Mouse (Mus musculus) hindbrain, embryonic 13.5 days (tissue): ENCODE measurements around the gene Klhdc10. TPM values are rescaled to one million over a fixed set of nuclear protein-coding genes. Genes with fewer than 3 reads are reported as not detected.

Experiments used
- ATAC-seq: fragments of 200-750 bp; cut with Nextera tagmentation; 2 replicates; pipeline ENCODE4 v1.8.0; 2017; ENCODE audit warnings: moderate TSS enrichment; ENCODE audit not compliant: low FRiP score
- H3K27ac ChIP-seq: fragments of 300-500 bp; sonication (generic); 2 replicates; pipeline ENCODE4 v1.5.1; 2015; ENCODE audit warnings: inconsistent platforms, mild to moderate bottlenecking, moderate library complexity
- H3K27me3 ChIP-seq: fragments of 300-500 bp; sonication (generic); 2 replicates; pipeline ENCODE4 v1.6.1; 2015; ENCODE audit warnings: mild to moderate bottlenecking, inconsistent platforms
- H3K36me3 ChIP-seq: fragments of 300-500 bp; sonication (generic); 2 replicates; pipeline ENCODE4 v1.6.1; 2015; ENCODE audit warnings: mild to moderate bottlenecking, inconsistent platforms
- H3K4me1 ChIP-seq: fragments of 300-500 bp; sonication (generic); replicated peaks from 2 replicates; pipeline ENCODE4 v1.6.1; 2015; ENCODE audit warnings: inconsistent platforms
- H3K4me2 ChIP-seq: fragments of 300-500 bp; sonication (generic); 2 replicates; pipeline ENCODE4 v1.6.1; 2015; ENCODE audit warnings: inconsistent platforms, mild to moderate bottlenecking, moderate library complexity
- H3K4me3 ChIP-seq: fragments of 300-500 bp; sonication (generic); 2 replicates; pipeline ENCODE4 v1.5.1; 2015; ENCODE audit warnings: mild to moderate bottlenecking, inconsistent platforms
- H3K9ac ChIP-seq: fragments of 300-500 bp; sonication (generic); 2 replicates; pipeline ENCODE4 v1.6.1; 2015; ENCODE audit warnings: mild to moderate bottlenecking, inconsistent platforms
- H3K9me3 ChIP-seq: fragments of 300-500 bp; sonication (generic); 2 replicates; pipeline ENCODE4 v1.6.1; 2016; ENCODE audit warnings: inconsistent platforms
- WGBS: fragments of 180-500 bp; shearing (Covaris S2); methylation state at CpG from one replicate; pipeline ENCODE4 v1.1.7; 2015; 5-methylcytosine and 5-hydroxymethylcytosine counted together
- polyA plus RNA-seq: library from polyadenylated mRNA; unstranded; fragments of >200 nt; fragmentation: Nextera tagmentation; extraction: Ambion mirVana; gene quantifications from 2 replicates; pipeline ENCODE4 v1.2.1, GENCODE M21; 2015

The Klhdc10 gene
- polyA plus RNA-seq, 1 experiment from 2014 or later: 32.9 TPM

DNA sequence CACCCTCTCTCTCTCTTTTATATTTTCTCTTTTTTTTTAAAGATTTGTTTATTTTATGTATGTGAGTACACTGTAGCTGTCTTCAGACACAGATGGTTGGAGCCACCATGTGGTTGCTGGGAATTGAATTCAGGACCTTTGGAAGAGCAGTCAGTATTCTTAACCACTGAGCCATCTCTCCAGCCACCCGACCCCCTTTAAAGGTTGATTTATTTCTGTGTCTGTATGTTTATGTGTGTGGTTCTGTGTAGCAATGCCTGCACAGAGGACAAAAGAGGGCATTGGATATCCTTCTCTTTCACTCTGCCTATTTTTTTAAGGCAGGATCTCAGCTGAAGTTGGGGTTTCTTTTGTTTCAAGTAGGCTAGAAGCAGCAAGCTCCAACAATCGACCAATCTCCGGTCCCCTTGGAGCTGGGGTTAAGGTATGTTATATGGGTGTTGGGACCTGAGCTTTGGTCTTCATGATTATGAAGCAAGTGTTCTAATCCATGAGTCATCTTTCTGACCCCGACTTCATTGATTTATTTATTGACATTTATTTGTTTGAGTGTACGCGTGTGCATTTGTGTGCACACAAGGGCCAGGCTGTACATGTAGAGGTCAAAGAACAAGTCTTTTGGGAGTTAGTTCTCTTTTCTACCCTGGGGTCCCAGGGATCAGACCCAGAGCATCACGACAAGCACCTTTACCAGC lies 7.9 kb downstream of the Klhdc10 start:
- Histone ChIP-seq H3K27ac (no peak overlapping the region), H3K4me2 (no peak overlapping the region), H3K9me3 (peaks cover 3% of the 10 kb centered on the region; the same call in 1 of the 2 replicates), H3K4me3 (no peak overlapping the region), H3K36me3 (no peaks in the 10 kb centered on the region), H3K27me3 (no peaks in the 10 kb centered on the region), H3K4me1 (peaks cover 7% of the 10 kb centered on the region), H3K9ac (no peak overlapping the region)
- WGBS: 87% methylated on average over 7 of the region's 7 CpGs
- no peak for ATAC-seq

DNA sequence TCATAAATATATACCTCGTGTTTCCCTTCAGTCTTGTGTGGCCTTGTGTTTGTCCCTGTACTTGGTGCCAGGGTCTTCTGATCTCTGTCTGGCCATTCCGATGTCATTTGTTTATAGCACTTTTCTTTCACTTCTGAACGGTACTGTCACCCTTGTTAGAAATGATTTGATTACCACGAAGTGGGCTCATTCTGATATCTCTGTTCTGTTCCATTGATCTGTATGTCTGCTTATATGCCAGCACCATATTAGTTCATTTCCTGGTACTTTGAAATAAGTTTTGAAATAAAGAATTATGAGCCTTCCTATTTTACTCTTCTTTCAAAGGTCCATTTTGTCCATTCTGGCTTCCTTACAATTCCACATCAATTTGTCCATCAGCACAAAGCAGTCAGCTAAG lies 9.6 kb downstream of the Klhdc10 start:
- H3K9ac ChIP-seq: no peak overlapping the region
- H3K4me2 ChIP-seq: no peak overlapping the region
- H3K36me3 ChIP-seq: no peaks in the 10 kb centered on the region
- 91% methylated on average over 4 of the region's 4 CpGs for WGBS
- H3K4me3 ChIP-seq: no peak overlapping the region
- H3K27me3 ChIP-seq: no peaks in the 10 kb centered on the region
- no peak for ATAC-seq
- no peak overlapping the region for H3K27ac ChIP-seq
- peaks cover 3% of the 10 kb centered on the region; the same call in 1 of the 2 replicates for H3K9me3 ChIP-seq
- no peaks in the 10 kb centered on the region for H3K4me1 ChIP-seq

DNA sequence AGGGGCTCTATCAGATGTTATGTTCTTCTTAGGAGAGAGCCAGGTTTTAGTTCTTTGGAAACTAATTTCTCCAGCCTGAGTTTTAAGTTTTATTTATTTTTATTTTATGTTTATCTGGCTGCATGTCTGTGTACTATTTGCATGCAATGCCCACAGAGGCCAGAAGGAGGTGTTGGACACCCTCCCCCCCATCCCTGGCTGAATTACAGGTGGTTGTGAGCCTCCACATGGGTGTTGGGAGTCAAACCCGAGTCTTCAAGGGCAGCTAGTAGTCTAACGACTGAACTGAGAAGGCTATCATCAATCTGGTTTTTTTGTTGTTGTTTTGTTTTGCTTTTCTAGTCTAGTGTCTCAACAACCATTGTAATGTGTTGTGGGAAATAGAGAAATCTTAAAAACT lies 14.5 kb downstream of the Klhdc10 start:
- ATAC-seq: no peak
- Histone ChIP-seq H3K9me3 (no peaks in the 10 kb centered on the region), H3K4me3 (no peak overlapping the region), H3K4me2 (no peak overlapping the region), H3K9ac (no peak overlapping the region), H3K27ac (no peak overlapping the region), H3K4me1 (no peaks in the 10 kb centered on the region), H3K27me3 (no peaks in the 10 kb centered on the region), H3K36me3 (peaks cover 5% of the 10 kb centered on the region; the same call in 1 of the 2 replicates)
- WGBS: 96% methylated on average over 2 of the region's 2 CpGs

DNA sequence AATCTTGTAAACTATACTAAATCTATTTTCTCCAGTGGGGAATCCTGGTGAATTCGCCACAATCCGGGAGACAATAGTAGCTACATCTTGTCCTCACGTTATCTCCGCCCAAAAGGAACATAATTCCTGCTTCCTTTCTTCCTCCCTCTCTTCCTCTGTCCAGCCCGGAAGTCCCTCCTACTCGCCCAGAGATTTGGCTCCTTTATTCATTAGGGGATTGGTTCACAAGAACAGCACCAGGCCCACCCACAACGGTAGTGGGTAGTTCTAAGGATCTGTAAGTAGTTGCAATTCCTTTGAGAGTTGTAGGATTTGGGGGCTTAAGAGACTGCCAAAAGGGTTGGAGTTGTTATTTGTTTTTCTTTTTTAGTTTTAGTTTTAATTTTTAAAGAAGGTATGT lies 15.1 kb downstream of the Klhdc10 start:
- Histone ChIP-seq H3K27me3 (no peaks in the 10 kb centered on the region), H3K4me1 (no peaks in the 10 kb centered on the region), H3K4me3 (no peak overlapping the region), H3K9ac (no peak overlapping the region), H3K27ac (no peak overlapping the region), H3K9me3 (no peaks in the 10 kb centered on the region), H3K4me2 (no peak overlapping the region), H3K36me3 (peaks cover 11% of the 10 kb centered on the region; the same call in 1 of the 2 replicates)
- WGBS: 88% methylated on average over 7 of the region's 7 CpGs
- no peak for ATAC-seq

DNA sequence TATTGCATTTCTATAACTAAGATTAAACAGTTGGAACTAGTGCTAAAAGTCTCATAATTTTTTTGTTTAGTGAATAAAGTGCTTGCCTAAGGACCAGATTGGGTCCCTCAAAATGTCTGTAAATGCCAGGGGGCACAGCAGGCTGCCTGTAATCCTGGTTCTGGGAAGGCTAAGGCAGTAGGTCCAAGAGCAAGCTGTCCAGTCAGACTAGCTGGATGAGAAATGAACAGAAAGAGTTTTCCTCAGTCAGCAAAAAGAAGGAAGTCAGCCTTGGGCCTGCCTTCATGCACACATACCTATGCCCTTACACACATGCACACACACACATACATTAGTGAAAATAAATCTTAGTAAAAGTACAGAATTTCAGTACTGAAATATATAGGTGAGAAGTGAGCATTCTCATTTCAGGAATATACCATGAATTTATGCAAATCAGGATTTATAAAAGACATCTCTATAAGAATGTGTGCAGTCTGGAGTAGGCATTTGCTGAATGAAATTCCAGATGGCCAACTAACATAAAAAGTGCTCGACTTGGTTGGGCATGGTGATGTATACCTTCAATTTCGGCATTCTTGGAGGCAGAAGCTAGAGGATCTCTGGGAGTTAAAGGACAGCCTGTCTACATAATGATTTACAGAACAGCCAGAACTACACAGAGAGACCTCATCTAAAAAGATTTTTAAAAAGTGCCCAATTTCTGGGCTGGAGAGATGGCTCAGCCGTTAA lies 31.0 kb downstream of the Klhdc10 start:
- Histone ChIP-seq H3K4me3 (no peak overlapping the region), H3K27me3 (no peaks in the 10 kb centered on the region), H3K27ac (no peak overlapping the region), H3K36me3 (no peaks in the 10 kb centered on the region), H3K9ac (no peak overlapping the region), H3K4me1 (no peaks in the 10 kb centered on the region), H3K9me3 (no peaks in the 10 kb centered on the region), H3K4me2 (no peak overlapping the region)
- 81% methylated on average over 3 of the region's 3 CpGs for WGBS
- no peak for ATAC-seq

DNA sequence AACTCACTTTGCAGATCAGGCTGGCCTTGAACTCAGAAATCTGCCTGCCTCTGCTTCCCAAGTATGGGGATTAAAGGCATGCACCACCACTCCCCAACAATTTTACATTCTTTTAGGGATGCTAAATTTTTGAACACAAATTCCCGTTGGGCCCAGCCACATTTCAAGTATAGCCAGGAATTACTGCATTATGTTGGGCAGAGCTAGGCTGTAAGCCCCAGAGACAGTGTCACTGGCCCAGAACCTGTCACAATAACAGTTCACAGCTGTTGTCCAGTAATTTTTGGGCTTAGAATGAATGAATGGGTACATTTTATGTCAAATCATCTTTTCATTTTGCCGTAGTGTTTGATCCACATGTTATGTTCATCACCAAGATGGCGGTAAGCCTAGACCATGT lies 34.8 kb downstream of the Klhdc10 start:
- Histone ChIP-seq H3K4me2 (no peak overlapping the region), H3K4me3 (no peak overlapping the region), H3K9me3 (no peaks in the 10 kb centered on the region), H3K27ac (no peak overlapping the region), H3K4me1 (no peaks in the 10 kb centered on the region), H3K27me3 (no peaks in the 10 kb centered on the region), H3K9ac (no peak overlapping the region), H3K36me3 (peaks cover 17% of the 10 kb centered on the region)
- 96% methylated on average over 3 of the region's 3 CpGs for WGBS
- no peak for ATAC-seq

DNA sequence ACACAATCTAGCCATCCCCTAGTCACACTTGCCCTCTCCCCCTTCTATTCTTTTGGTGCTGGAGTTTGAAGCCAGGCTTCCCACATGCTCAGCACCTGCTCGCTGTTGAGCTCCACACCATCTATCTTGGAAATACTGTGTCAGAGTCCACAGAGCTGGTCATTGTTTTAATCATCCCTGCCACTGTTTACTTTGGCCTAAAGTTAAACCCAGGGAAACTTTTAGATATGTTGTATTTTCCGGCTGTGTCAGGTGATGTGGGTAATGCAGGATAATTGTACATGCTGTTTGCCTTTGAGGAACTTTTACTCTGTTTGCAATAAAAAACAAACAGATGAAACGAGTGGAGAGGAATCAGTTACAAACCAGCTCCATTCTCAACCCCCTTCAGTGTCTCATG lies 35.4 kb downstream of the Klhdc10 start:
- no peaks in the 10 kb centered on the region for H3K27me3 ChIP-seq
- H3K4me3 ChIP-seq: no peak overlapping the region
- 79% methylated on average over 3 of the region's 3 CpGs for WGBS
- no peak for ATAC-seq
- peaks cover 22% of the 10 kb centered on the region for H3K36me3 ChIP-seq
- H3K9me3 ChIP-seq: no peaks in the 10 kb centered on the region
- no peaks in the 10 kb centered on the region for H3K4me1 ChIP-seq
- H3K27ac ChIP-seq: no peak overlapping the region
- H3K9ac ChIP-seq: no peak overlapping the region
- no peak overlapping the region for H3K4me2 ChIP-seq

DNA sequence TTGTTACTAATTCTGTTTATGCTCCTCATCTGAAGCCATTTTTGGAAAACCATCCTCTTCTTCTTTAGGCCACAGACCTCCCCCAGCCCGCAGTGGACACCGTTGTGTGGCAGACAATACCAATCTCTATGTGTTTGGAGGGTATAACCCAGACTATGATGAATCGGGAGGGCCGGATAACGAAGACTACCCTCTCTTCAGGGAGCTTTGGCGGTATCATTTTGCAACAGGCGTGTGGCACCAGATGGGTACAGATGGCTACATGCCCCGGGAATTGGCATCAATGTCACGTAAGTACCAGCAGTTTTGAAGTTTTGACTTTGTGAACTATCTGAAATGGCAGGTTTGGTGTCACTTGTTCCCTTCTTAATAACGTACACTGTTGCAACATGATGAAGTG lies 37.9 kb downstream of the Klhdc10 start:
- WGBS: 93% methylated on average over 10 of the region's 10 CpGs
- Histone ChIP-seq H3K9ac (no peak overlapping the region), H3K4me2 (no peak overlapping the region), H3K4me3 (no peak overlapping the region), H3K27me3 (no peaks in the 10 kb centered on the region), H3K27ac (no peak overlapping the region), H3K36me3 (peaks cover 46% of the 10 kb centered on the region), H3K9me3 (no peaks in the 10 kb centered on the region), H3K4me1 (no peaks in the 10 kb centered on the region)
- ATAC-seq: no peak

DNA sequence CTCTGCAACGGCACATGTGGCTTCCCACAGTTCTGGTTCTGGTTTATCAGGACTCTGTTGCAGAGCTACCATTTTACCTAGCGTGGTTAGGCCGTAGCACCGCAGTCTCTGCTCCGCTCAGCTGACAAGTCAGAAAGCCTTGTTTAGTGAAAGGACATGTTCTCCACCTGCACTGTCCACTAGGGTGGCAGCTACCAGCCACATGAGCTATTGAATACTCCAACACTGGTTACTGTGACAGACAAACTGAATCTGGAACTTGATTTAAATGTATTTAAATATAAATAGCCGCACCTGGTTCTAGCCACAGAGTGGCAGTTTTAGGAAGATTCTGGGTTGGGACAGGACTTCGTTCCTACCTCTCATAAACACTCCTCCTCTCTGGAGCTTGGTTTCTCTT lies 55.3 kb downstream of the Klhdc10 start:
- H3K36me3 ChIP-seq: peaks cover 28% of the 10 kb centered on the region
- no peaks in the 10 kb centered on the region for H3K9me3 ChIP-seq
- ATAC-seq: no peak
- no peaks in the 10 kb centered on the region for H3K27me3 ChIP-seq
- peaks cover 30% of the 10 kb centered on the region for H3K4me1 ChIP-seq
- no peak overlapping the region for H3K4me3 ChIP-seq
- no peak overlapping the region for H3K9ac ChIP-seq
- H3K4me2 ChIP-seq: no peak overlapping the region
- WGBS: 96% methylated on average over 7 of the region's 7 CpGs
- H3K27ac ChIP-seq: no peak overlapping the region

DNA sequence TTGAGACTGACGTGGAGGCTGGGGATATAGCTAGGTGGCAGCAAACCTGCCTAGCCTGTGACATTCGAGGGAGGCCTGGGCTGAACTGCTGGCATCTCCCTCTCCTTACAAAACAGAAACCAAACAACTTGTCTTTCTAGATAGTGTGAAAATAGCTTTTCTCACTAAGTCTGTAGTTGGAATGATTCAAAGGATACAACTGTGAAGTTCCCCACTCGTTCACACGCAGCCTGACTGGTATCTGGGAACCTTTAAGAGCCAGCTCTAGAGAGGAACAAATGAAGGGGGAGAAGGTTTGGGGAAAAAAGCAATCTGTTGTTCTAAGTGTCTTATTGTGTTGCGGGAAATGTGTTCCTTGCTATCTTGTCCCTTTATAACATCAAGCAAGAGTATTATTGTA lies 57.0 kb downstream of the Klhdc10 start:
- Histone ChIP-seq H3K9ac (no peak overlapping the region), H3K4me1 (peaks cover 38% of the 10 kb centered on the region), H3K27ac (0 out of 2 replicates have a peak overlapping the region, but pooled peaks have one; percentile 98), H3K36me3 (peaks cover 15% of the 10 kb centered on the region), H3K27me3 (no peaks in the 10 kb centered on the region), H3K4me2 (no peak overlapping the region), H3K9me3 (no peaks in the 10 kb centered on the region), H3K4me3 (no peak overlapping the region)
- 89% methylated on average over 5 of the region's 5 CpGs for WGBS
- ATAC-seq: no peak

DNA sequence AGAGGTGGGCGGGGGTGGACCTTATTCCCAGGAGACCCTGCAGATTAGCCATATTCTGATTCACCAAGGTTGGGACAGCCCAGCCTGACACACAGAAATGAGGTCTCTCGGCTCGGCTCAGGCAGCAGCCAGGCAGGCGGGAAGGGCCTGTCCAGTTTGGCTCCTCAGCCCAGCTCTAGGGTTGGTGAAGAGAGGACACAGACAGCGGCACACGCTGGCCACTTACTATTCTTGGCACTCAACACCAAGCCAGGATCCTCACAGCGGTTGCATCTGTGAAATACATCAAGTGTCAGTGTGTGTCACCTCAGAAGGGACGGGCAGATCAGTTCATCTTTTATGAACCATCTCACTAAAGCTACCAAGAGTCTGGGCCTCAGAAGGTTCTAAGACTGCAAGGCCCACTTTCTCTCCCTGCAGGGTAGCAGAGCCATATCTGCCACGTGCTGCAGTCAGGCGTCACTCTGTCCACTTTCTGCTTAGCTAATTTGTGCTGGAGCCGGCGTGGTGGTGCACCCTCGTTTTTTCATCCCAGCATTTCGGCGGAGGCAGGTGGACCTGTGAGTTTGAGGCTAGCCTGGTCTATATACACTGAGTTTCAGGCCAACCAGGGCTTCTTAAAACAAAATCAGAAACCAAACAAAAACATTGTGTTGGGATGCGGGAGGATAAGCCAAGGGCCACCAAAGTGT lies 57.5 kb downstream of the Klhdc10 start:
- Histone ChIP-seq H3K27ac (peak overlapping the region; percentile 98), H3K4me2 (peak overlapping the region; percentile 63), H3K9ac (peak overlapping the region; percentile 75), H3K9me3 (no peaks in the 10 kb centered on the region), H3K4me1 (peaks cover 38% of the 10 kb centered on the region), H3K36me3 (peaks cover 12% of the 10 kb centered on the region), H3K27me3 (no peaks in the 10 kb centered on the region), H3K4me3 (peak overlapping the region; percentile 44)
- WGBS: 70% methylated on average over 16 of the region's 16 CpGs
- ATAC-seq: no peak
